Mouse (Mus musculus): ENCODE results near the gene Il1rapl1. TPM values are rescaled to one million over a fixed set of nuclear protein-coding genes. Genes with fewer than 3 reads are reported as not detected.
A peak's percentile ranks its signal among the peaks of the same experiment; 100 is the strongest.

Il1rapl1 gene
- polyA plus RNA-seq (2016; fragmentation: Nextera tagmentation; extraction: Ambion mirVana), result 1.4 and 1.9 TPM in 2 replicates

DNA sequence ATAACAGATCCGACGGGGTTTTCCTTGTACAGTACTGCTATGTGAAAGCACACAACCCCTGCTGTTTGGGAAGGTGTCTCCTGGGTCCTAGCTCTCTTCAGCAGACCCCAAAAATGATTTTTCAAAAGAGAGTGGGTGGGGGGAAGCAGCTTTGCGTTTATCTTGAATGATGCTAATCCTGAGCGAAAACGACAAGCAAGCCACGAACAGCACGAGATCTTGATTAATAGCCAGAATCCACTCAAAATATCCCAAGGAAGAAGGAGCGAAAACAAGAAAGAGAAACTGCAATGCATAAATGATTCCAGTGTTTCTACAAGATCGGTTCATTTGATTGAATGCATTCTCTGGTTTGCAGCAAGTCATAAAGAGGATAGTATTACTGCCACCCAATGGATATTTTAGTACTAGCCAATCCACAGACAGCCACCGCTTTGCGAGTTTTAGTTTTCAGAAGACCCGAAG, at the start of gene Il1rapl1:
Il1rapl1 (minus strand) TSS at position 37 of the 465 bp plus-strand sequence.
- H3K4me1 ChIP-seq, result no peaks in the 10 kb centered on the region
- no peaks in the 10 kb centered on the region for H3K27me3 ChIP-seq
- 19% methylated on average over 12 of the region's 12 CpGs for WGBS
- H3K4me3 ChIP-seq, result peak within 1 kb of the TSS; percentile 37
- H3K36me3 ChIP-seq, result no peaks in the 10 kb centered on the region
- no peak within 1 kb of the TSS for H3K27ac ChIP-seq
- no peaks in the 10 kb centered on the region for H3K9me3 ChIP-seq
- no peak for ATAC-seq (ENCODE audit: insufficient number of reproducible peaks, insufficient read depth, low FRiP score, low TSS enrichment)
- H3K9ac ChIP-seq, result no peak within 1 kb of the TSS
- peak within 1 kb of the TSS; percentile 45 for H3K4me2 ChIP-seq (replicated peaks)

DNA sequence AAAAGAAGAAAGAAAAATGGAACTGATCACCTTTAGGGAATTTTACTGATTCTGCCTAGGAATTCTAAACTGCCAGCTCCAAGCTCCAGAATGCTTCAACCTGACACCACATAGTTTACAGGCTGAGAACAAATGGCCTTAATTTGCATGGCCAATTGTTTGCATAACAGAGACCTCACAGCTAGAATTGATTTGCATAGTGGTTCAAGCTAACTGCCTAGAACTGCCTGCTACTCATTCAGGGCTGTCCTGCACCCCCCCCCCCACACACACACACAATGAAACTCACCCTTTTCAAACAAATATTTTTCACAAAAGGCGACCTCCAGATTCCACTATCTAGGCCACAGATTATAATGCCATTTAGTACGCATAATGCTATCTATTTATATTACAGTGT, 42.6 kb upstream of the Il1rapl1 start:
- no peak overlapping the region for H3K27ac ChIP-seq
- ATAC-seq (ENCODE audit: insufficient number of reproducible peaks, insufficient read depth, low FRiP score, low TSS enrichment), result no peak
- no peaks in the 10 kb centered on the region for H3K27me3 ChIP-seq
- H3K36me3 ChIP-seq, result no peaks in the 10 kb centered on the region
- H3K9ac ChIP-seq, result no peak overlapping the region
- no peaks in the 10 kb centered on the region for H3K9me3 ChIP-seq
- H3K4me2 ChIP-seq (replicated peaks), result no peak overlapping the region
- H3K4me3 ChIP-seq, result no peak overlapping the region
- no peaks in the 10 kb centered on the region for H3K4me1 ChIP-seq
- WGBS, result 45% methylated on average over 2 of the region's 2 CpGs

DNA sequence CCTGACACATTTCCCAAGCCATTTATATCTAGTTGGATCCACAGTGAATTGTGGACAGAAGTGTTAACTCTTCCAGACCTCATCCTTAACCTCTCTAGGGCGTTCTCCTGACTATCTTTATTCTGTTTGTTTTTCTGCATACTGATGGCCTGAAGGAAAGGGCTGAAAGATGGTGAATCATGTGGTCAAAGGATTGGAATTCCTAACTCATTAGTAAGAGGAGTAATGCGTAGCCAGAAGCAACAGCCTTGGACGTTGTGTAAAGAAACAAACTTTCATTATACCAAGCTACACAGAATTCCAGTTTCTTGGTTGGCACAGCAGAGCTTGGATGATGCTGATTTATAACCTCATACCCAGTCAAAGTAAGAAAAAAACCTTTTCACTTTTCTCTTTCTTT, 10.2 kb upstream of the Il1rapl1 start:
- H3K4me3 ChIP-seq, result no peak overlapping the region
- ATAC-seq (ENCODE audit: insufficient number of reproducible peaks, insufficient read depth, low FRiP score, low TSS enrichment), result no peak
- 48% methylated on average over 3 of the region's 3 CpGs for WGBS
- H3K36me3 ChIP-seq, result no peaks in the 10 kb centered on the region
- H3K4me1 ChIP-seq, result no peaks in the 10 kb centered on the region
- no peaks in the 10 kb centered on the region for H3K27me3 ChIP-seq
- H3K27ac ChIP-seq, result no peak overlapping the region
- no peak overlapping the region for H3K4me2 ChIP-seq (replicated peaks)
- H3K9me3 ChIP-seq, result no peaks in the 10 kb centered on the region
- H3K9ac ChIP-seq, result no peak overlapping the region

DNA sequence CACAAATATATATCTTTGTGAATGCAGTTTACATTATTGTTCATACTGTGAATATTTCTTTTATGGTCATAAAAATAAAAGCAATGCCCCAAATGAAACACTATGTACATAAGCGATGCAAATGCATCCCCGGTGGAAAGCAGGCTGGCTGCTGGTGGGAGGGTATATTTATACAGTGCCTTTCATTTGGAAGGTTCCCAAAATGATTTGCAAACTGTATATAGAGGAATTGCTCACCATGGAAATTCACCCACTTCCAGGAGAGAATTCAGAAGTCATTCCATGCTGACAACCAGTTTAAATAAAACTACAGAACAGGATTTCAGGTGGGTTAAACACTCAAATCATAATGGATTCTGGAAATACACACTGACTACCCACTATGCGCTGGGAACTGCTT, 4.6 kb upstream of the Il1rapl1 start:
- 77% methylated on average over 3 of the region's 3 CpGs for WGBS
- Histone ChIP-seq H3K9ac (no peak overlapping the region), H3K27ac (no peak overlapping the region), H3K9me3 (no peaks in the 10 kb centered on the region), H3K4me2 (replicated peaks) (no peak overlapping the region), H3K4me1 (no peaks in the 10 kb centered on the region), H3K27me3 (no peaks in the 10 kb centered on the region), H3K4me3 (no peak overlapping the region), H3K36me3 (no peaks in the 10 kb centered on the region)
- ATAC-seq (ENCODE audit: insufficient number of reproducible peaks, insufficient read depth, low FRiP score, low TSS enrichment), result no peak

DNA sequence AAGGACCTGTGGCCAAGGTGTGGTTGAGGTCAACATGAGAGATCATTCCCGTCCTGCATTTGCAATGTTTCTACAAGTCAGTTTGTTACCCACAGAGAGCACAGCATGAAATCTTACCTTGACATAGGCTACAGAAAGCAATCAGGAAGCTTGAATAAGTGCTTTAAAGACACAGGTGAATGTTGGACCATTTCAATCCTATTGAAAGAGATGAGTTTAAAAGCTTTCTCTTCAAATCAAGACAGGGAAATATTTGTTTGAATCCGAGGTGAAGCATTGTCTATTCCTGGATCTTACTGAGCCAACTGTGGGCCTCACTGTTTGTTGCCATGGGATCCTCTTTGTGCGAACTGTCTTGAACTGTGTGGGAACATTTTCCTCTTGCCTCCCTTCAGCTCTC, 2.4 kb upstream of the Il1rapl1 start:
- Histone ChIP-seq H3K9me3 (no peaks in the 10 kb centered on the region), H3K4me2 (replicated peaks) (no peak overlapping the region), H3K27ac (no peak overlapping the region), H3K36me3 (no peaks in the 10 kb centered on the region), H3K9ac (no peak overlapping the region), H3K4me1 (no peaks in the 10 kb centered on the region), H3K27me3 (no peaks in the 10 kb centered on the region), H3K4me3 (no peak overlapping the region)
- no peak for ATAC-seq (ENCODE audit: insufficient number of reproducible peaks, insufficient read depth, low FRiP score, low TSS enrichment)
- 55% methylated on average over 3 of the region's 3 CpGs for WGBS

DNA sequence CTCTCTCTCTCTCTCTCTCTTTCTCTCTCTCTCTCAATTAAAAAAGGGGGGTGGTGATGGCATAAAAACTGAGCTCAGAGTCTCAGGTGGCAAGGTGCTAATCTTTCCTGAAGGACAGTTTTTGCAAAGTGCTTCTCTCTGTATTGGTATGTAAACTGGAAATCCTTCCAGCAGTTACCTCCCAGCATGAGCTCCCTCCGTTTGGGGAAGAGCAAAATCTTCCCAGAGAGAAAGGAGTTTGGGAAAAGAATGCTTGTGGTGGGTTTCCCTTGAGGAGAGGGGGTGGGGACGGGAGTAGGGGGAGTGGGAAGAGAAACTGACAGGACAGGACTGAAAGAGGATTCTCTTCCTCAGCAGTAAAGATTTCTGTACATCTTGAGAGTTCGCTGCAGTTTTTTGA, 881 bp upstream of the Il1rapl1 start:
- Histone ChIP-seq H3K27me3 (no peaks in the 10 kb centered on the region), H3K4me3 (peak overlapping the region; percentile 37)
- WGBS, result 8% methylated on average over 3 of the region's 3 CpGs

DNA sequence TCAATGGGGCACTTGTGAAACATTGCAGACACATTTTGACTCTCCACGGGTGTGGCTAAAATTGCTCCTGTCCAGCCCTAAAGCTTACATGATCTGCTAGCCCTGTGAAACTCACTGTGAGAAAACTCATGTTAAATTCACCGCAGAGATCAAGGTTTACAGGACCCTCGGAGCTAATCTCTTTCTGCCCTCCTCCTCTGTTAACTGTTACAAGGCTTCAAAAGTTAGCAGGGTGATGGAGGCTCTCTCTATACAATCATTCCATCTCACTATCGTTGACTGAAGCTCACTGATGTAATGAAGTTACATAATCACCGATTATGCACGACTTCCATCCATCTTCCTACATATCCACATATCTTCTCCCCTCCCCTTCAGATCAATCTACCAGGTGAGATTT, 1.9 kb downstream of the Il1rapl1 start:
- 0 out of 2 replicates have a peak overlapping the region, but pooled peaks have one; percentile 1 for H3K4me3 ChIP-seq
- no peak for ATAC-seq (ENCODE audit: insufficient number of reproducible peaks, insufficient read depth, low FRiP score, low TSS enrichment)
- no peaks in the 10 kb centered on the region for H3K4me1 ChIP-seq
- no peak overlapping the region for H3K27ac ChIP-seq
- no peak overlapping the region for H3K9ac ChIP-seq
- no peaks in the 10 kb centered on the region for H3K27me3 ChIP-seq
- 0 out of 2 replicates have a peak overlapping the region, but pooled peaks have one; percentile 0 for H3K4me2 ChIP-seq (replicated peaks)
- H3K36me3 ChIP-seq, result no peaks in the 10 kb centered on the region
- no peaks in the 10 kb centered on the region for H3K9me3 ChIP-seq
- WGBS, result 57% methylated on average over 6 of the region's 6 CpGs

More for the DNA sequence above, 881 bp upstream of the Il1rapl1 start:
- no peak for ATAC-seq (ENCODE audit: insufficient number of reproducible peaks, insufficient read depth, low FRiP score, low TSS enrichment)
- no peaks in the 10 kb centered on the region for H3K36me3 ChIP-seq
- no peak overlapping the region for H3K9ac ChIP-seq
- peak overlapping the region; percentile 45 for H3K4me2 ChIP-seq (replicated peaks)
- no peaks in the 10 kb centered on the region for H3K4me1 ChIP-seq
- no peak overlapping the region for H3K27ac ChIP-seq
- no peaks in the 10 kb centered on the region for H3K9me3 ChIP-seq

DNA sequence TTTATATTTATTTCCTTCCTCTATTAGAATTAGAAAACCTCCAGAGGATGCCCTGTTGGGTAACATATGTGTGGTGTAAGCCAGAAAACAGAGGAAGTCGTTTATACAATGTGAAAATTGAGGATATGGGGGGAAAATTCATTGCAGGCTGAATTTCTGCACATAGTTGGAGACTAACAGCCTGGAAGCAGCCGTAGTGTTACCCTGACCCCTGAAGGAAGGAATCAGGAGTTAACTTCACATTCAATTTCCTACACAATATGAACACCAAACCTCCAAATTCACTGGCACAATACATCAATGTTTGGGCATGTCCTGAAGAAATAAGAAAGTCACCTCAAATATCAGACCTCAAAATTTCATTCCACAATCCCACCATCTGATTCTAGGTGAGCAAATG, 3.2 kb downstream of the Il1rapl1 start:
- ATAC-seq (ENCODE audit: insufficient number of reproducible peaks, insufficient read depth, low FRiP score, low TSS enrichment), result no peak
- H3K27me3 ChIP-seq, result no peaks in the 10 kb centered on the region
- no peaks in the 10 kb centered on the region for H3K9me3 ChIP-seq
- no peak overlapping the region for H3K27ac ChIP-seq
- WGBS, result 33% methylated on average over 2 of the region's 2 CpGs
- H3K4me3 ChIP-seq, result no peak overlapping the region
- H3K9ac ChIP-seq, result no peak overlapping the region
- no peaks in the 10 kb centered on the region for H3K4me1 ChIP-seq
- no peak overlapping the region for H3K4me2 ChIP-seq (replicated peaks)
- no peaks in the 10 kb centered on the region for H3K36me3 ChIP-seq

DNA sequence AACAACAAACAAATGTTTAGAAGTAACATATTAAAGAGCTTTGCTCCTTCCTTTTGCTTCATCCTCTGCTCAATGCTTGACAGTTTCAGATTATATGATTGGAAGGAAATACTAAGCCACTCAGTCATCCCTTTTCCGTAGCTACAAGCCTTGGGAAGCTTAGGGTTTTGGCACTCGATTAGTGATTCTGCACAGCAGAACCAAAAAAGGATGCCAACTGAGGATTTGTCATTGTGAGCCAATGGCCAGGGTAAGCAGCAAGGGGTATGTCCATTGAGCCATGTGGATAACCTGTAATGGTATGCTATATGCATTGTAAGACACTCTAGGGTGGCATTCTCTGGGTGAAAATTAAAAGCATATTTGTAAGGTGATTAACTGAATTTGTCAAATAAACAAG, 5.7 kb downstream of the Il1rapl1 start:
- Histone ChIP-seq H3K4me3 (no peak overlapping the region), H3K9ac (no peak overlapping the region), H3K9me3 (no peaks in the 10 kb centered on the region), H3K36me3 (no peaks in the 10 kb centered on the region), H3K4me1 (no peaks in the 10 kb centered on the region), H3K27me3 (no peaks in the 10 kb centered on the region), H3K4me2 (replicated peaks) (no peak overlapping the region), H3K27ac (no peak overlapping the region)
- ATAC-seq (ENCODE audit: insufficient number of reproducible peaks, insufficient read depth, low FRiP score, low TSS enrichment), result no peak
- whole genome bisulfite sequencing, result 67% methylated on average over 2 of the region's 2 CpGs

GRCm38 (mm10) chrX:88093936-88094569, 21.4 kb downstream of the Il1rapl1 start:
- no peak overlapping the region for H3K9ac ChIP-seq
- no peaks in the 10 kb centered on the region for H3K4me1 ChIP-seq
- no peak for ATAC-seq (ENCODE audit: insufficient number of reproducible peaks, insufficient read depth, low FRiP score, low TSS enrichment)
- no peak overlapping the region for H3K27ac ChIP-seq
- H3K36me3 ChIP-seq, result no peaks in the 10 kb centered on the region
- H3K9me3 ChIP-seq, result no peaks in the 10 kb centered on the region
- H3K27me3 ChIP-seq, result no peaks in the 10 kb centered on the region
- no peak overlapping the region for H3K4me2 ChIP-seq (replicated peaks)
- no peak overlapping the region for H3K4me3 ChIP-seq

- Histone ChIP-seq H3K4me1 (no peaks in the 10 kb centered on the region), H3K9me3 (no peaks in the 10 kb centered on the region), H3K9ac (no peak overlapping the region), H3K36me3 (no peaks in the 10 kb centered on the region), H3K27me3 (no peaks in the 10 kb centered on the region), H3K4me2 (replicated peaks) (no peak overlapping the region), H3K27ac (no peak overlapping the region), H3K4me3 (no peak overlapping the region)
- no peak for ATAC-seq (ENCODE audit: insufficient number of reproducible peaks, insufficient read depth, low FRiP score, low TSS enrichment)
- WGBS, result 67% methylated on average over 2 of the region's 2 CpGs
Measured at GRCm38 (mm10) chrX:88089873-88090272, 25.6 kb downstream of the Il1rapl1 start.

DNA sequence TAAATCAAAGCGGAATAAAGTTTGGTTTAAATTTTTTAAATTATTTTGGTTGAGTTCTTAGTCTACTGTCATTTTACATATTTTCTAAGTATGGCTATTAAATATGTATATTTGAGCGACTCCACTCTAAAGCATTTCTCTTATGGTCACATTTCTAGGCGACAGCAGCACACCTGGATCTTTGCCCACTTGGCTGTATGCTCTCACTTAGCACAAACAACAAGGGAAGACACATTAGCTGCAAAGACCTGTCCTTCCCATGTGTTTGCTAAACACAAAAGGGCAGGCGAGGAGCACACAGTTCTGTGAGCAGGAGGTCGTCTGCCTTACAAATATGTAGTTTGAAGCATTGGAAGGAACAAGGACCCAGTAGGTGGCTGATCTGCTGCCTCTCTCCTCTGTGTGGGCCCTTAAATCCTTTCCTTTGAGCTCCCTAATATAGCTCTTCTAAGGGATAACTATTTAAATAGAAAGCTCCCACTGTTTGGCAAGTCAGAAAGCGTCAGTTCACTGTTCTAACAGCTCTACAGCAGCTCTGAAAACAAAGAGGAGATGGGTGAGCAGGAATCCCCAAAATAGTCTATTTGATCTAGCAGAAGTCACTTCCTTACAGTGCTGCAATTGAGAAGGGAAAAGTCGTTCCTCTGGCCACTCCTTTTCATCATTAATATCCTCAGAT, 42.6 kb downstream of the Il1rapl1 start:
- H3K4me3 ChIP-seq, result no peak overlapping the region
- no peaks in the 10 kb centered on the region for H3K4me1 ChIP-seq
- no peaks in the 10 kb centered on the region for H3K27me3 ChIP-seq
- H3K36me3 ChIP-seq, result no peaks in the 10 kb centered on the region
- WGBS, result 44% methylated on average over 7 of the region's 7 CpGs
- H3K9ac ChIP-seq, result no peak overlapping the region
- H3K9me3 ChIP-seq, result no peaks in the 10 kb centered on the region
- ATAC-seq (ENCODE audit: insufficient number of reproducible peaks, insufficient read depth, low FRiP score, low TSS enrichment), result no peak
- H3K4me2 ChIP-seq (replicated peaks), result no peak overlapping the region
- H3K27ac ChIP-seq, result no peak overlapping the region
